Mouse (Mus musculus) thymus, postnatal 36 days (tissue): Measurements from ENCODE around the gene Ppp2r2c.

Source experiments
- DNase-seq, 2 experiments: peaks; one replicate each; pipeline ENCODE4 v3.0.0; 2022; ENCODE audit warnings: mixed read lengths in 2 of 2

The Ppp2r2c gene

GRCm38 (mm10) chr5:36875956-36876355, 7.6 kb downstream of the Ppp2r2c start:
- no peak for DNase-seq

GRCm38 (mm10) chr5:36876777-36877396, 8.6 kb downstream of the Ppp2r2c start:
- no peak for DNase-seq

GRCm38 (mm10) chr5:36877641-36878040, 9.3 kb downstream of the Ppp2r2c start:
- DNase-seq = no peak

- no peak for DNase-seq
Measured at GRCm38 (mm10) chr5:36878801-36879200, 10.5 kb downstream of the Ppp2r2c start.

GRCm38 (mm10) chr5:36880622-36881021, 12.3 kb downstream of the Ppp2r2c start:
- DNase-seq = no peak

- no peak for DNase-seq
Measured at GRCm38 (mm10) chr5:36883516-36883915, 15.2 kb downstream of the Ppp2r2c start.

GRCm38 (mm10) chr5:36885067-36885466, 16.8 kb downstream of the Ppp2r2c start:
- no peak for DNase-seq

GRCm38 (mm10) chr5:36885595-36885994, 17.3 kb downstream of the Ppp2r2c start:
- no peak for DNase-seq

- no peak for DNase-seq
Measured at GRCm38 (mm10) chr5:36886298-36886697, 18.0 kb downstream of the Ppp2r2c start.

GRCm38 (mm10) chr5:36886852-36887283, 18.6 kb downstream of the Ppp2r2c start:
- DNase-seq = no peak

GRCm38 (mm10) chr5:36887299-36887988, 19.1 kb downstream of the Ppp2r2c start:
- no peak for DNase-seq

- no peak for DNase-seq
Measured at GRCm38 (mm10) chr5:36888501-36888900, 20.2 kb downstream of the Ppp2r2c start.

- no peak for DNase-seq
Measured at GRCm38 (mm10) chr5:36888911-36889310, 20.6 kb downstream of the Ppp2r2c start.

- DNase-seq = no peak
Measured at GRCm38 (mm10) chr5:36889380-36889886, 21.1 kb downstream of the Ppp2r2c start.

- no peak for DNase-seq
Measured at GRCm38 (mm10) chr5:36890794-36891193, 22.5 kb downstream of the Ppp2r2c start.

- no peak for DNase-seq
Measured at GRCm38 (mm10) chr5:36891793-36892470, 23.6 kb downstream of the Ppp2r2c start.

GRCm38 (mm10) chr5:36893263-36893662, 24.9 kb downstream of the Ppp2r2c start:
- DNase-seq = no peak

- no peak for DNase-seq
Measured at GRCm38 (mm10) chr5:36894070-36894469, 25.8 kb downstream of the Ppp2r2c start.

GRCm38 (mm10) chr5:36894604-36895368, 26.5 kb downstream of the Ppp2r2c start:
- DNase-seq = no peak

GRCm38 (mm10) chr5:36895621-36896573, 27.6 kb downstream of the Ppp2r2c start:
- DNase-seq = no peak

- DNase-seq = no peak
Measured at GRCm38 (mm10) chr5:36897999-36898398, 29.7 kb downstream of the Ppp2r2c start.
